Mouse (Mus musculus) ZHBTc4 (cell line): ENCODE measurements around the gene Klhl24.
"Not testable (repeated sequence)": the region's sequence is repeated elsewhere in the genome, so short reads cannot be mapped to it uniquely, and the experiment has no call there.

Experiments
- DNase-seq: peaks from one replicate; pipeline ENCODE4 v3.0.0-alpha.2; 2011; ENCODE audit warnings: low read depth, low spot score

Gene Klhl24

GRCm38 (mm10) chr16:20097069-20097710, at the start of gene Klhl24:
Klhl24 (plus strand) TSS chr16:20097542.
- DNase-seq, result peak; percentile 98

DNA sequence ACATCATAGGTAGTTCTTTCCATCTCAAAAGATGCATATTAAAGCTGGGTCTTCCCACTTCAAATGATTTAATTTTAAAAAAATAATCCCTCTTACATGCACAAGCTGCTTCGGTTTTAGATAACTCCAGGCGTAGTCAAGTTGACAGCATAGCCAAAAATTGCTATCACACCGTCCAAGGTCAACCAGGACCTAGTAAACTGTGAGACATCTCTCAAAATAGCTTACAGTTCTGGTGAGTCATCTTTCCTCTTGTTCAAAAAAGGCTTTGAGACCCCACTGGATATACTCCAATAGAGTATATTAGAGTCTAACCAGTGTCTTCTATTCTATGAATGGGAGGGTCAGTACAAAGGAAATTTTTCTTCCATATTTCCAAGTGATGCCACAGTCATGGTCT, 44.7 kb upstream of the Klhl24 start:
- DNase-seq, result no peak

DNA sequence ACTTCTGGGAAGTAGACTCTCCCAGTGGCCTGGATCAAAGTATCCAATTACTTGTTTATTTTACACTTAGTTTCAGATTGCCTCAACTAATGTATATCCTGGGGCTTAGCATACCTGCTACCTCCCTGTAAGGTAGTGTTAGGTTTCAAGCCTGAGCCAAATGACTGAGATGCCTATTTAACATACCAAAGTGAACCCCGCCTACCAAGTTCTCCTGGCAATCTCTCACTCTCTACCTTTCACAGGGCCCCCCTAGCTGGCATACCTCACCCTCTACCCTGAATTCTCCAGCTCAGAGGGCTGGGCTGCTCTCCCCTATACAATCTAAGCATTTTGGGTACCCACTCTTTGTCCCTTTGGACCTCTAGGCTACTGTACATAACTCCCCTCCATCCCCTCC, 24.6 kb upstream of the Klhl24 start:
- DNase-seq, result peak; percentile 30

- DNase-seq, result no peak
These were observed 20.7 kb upstream of the Klhl24 start for GRCm38 (mm10) chr16:20076675-20077074.

- DNase-seq, result peak; percentile 78
These were observed 17.1 kb upstream of the Klhl24 start for GRCm38 (mm10) chr16:20080271-20080670.

- no peak for DNase-seq
These were observed 12.7 kb upstream of the Klhl24 start for GRCm38 (mm10) chr16:20084623-20085022.

GRCm38 (mm10) chr16:20085250-20085905, 12.0 kb upstream of the Klhl24 start:
- no peak for DNase-seq

- DNase-seq, result no peak
These were observed 10.4 kb upstream of the Klhl24 start for GRCm38 (mm10) chr16:20086976-20087375.

- DNase-seq, result no peak
These were observed 7.7 kb upstream of the Klhl24 start for GRCm38 (mm10) chr16:20089636-20090035.

GRCm38 (mm10) chr16:20090921-20091575, 6.3 kb upstream of the Klhl24 start:
- DNase-seq, result no peak

GRCm38 (mm10) chr16:20095966-20096365, 1.4 kb upstream of the Klhl24 start:
- DNase-seq, result peak; percentile 59

- peak; percentile 97 for DNase-seq
These were observed 501 bp downstream of the Klhl24 start for GRCm38 (mm10) chr16:20097711-20098374.

DNA sequence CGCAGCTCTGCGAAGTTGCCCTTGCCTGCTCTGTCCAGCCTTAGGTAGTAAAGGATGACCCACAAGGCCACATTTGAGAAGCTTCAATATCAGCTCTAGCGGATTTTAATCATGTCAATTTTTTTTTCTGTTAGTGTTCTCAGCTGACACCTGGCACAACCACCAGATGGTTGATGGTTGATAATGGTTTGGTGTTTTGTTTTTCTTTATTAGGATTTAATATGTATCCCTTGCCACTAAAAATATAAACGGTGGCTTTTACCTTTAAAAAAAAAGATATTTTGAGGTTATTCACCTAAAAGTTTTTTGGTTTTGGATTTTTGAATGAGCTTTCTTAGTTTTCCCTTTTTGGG, 1.0 kb downstream of the Klhl24 start:
- DNase-seq, result no peak

DNA sequence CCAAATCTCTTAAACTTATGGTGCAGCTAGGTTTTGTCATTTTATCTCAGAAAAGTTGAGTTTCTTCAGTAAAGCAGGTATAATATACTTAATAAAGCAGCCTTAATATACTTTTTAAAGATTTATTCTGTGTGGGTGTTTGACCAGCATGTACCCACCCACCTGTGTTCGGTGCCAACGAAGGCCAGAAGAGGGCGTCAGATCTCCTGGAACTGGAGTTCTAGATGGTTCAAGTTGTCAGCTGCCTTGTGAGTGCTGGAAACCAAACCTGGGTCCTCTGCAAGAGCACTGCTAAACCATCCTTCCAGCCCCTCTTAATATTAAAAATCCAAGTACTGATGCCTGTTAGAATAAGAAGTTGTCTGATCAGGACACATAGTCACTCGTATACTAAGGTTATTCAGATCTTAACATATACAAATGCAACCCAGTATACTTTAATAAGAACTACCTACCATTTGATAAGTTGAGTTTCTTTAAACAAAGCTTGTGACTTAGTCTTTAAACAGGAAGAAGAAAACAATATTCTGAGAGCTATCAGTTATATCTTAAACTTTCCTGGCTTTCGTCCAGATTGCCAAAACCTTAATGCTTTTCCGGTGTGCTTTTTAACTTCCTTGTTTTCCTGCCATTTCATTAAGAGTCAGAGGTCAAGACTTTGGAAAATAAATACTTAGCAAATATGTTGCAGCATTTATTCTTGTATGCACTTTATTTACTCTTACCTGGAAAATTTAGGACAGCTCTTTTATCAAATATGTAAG, 1.7 kb downstream of the Klhl24 start:
- peak; percentile 61 for DNase-seq

- no peak for DNase-seq
These were observed 9.7 kb downstream of the Klhl24 start for GRCm38 (mm10) chr16:20106996-20107395.

GRCm38 (mm10) chr16:20108961-20109360, 11.6 kb downstream of the Klhl24 start:
- peak; percentile 84 for DNase-seq

DNA sequence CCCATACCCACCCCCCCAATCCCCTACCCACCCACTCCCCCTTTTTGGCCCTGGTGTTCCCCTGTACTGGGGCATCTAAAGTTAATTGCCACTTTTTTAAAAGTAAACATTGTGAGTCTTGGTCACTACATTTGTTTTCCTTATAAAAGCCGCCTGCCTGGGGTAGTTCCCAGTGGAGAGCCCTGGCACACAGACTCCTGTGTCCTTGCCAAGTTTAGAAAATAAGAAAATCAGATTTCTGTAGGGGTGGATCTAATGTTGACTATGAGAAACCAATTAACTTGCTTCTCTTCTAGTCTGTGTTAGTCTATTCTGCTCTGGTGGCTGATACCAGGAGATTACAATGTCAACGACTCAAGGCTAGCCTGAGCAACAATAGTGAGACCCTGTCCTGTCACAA, 15.3 kb downstream of the Klhl24 start:
- DNase-seq, result no peak

- no peak for DNase-seq
These were observed 18.7 kb downstream of the Klhl24 start for GRCm38 (mm10) chr16:20116069-20116468.

DNA sequence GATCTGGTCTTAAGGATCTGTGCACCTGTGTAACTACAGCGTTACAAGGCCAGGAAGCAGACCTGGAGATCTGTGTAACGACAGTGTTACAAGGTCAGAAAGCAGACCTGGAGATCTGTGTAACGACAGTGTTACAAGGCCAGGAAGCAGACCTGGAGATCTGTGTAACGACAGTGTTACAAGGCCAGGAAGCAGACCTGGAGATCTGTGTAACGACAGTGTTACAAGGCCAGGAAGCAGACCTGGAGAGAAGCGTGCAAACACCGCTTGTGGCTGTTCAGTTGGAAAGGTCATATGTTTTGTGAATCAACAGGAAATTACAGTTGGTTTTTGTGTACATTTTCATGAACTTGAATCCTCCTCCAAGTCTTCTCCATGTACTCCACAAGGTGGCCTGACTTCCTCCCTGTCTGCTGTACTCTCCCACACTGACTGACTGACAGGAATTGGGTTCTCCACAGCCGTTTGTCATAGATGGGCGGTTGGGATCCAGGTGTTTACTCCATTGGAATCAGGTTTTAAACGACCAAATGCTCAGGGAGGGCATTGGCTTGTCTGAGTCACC, 29.1 kb downstream of the Klhl24 start:
- not testable (repeated sequence) for DNase-seq

GRCm38 (mm10) chr16:20130397-20130796, 33.1 kb downstream of the Klhl24 start:
- DNase-seq, result no peak

GRCm38 (mm10) chr16:20140772-20141531, 43.6 kb downstream of the Klhl24 start, which contains the start of gene Yeats2:
Yeats2 (plus strand) TSS chr16:20141063.
- DNase-seq, result peak; percentile 93
